Mouse (Mus musculus) heart, adult 2 months (tissue): Measurements from ENCODE around the gene BC004004. TPM values are rescaled to one million over a fixed set of nuclear protein-coding genes. Genes with fewer than 3 reads are reported as not detected.

ENCODE experiments used
- DNase-seq, 2 experiments: peaks; one replicate each; pipeline ENCODE4 v3.0.0; 2021
- H3K27ac ChIP-seq: fragments of 200-600 bp; 2 replicates; pipeline ENCODE4 v1.8.1; 2022
- H3K27me3 ChIP-seq: fragments of 200-500 bp; 2 replicates; pipeline ENCODE4 v1.6.1; 2012; ENCODE audit warnings: mild to moderate bottlenecking, low read length, inconsistent platforms, mixed read lengths; ENCODE audit not compliant: control insufficient read depth, insufficient read depth
- H3K36me3 ChIP-seq: fragments of 200-500 bp; 2 replicates; pipeline ENCODE4 v1.6.1; 2012; ENCODE audit warnings: low read length, inconsistent platforms; ENCODE audit not compliant: control insufficient read depth, insufficient read depth
- H3K4me1 ChIP-seq: fragments of 200-500 bp; 2 replicates; pipeline ENCODE4 v1.6.1; 2011; ENCODE audit warnings: low read length; ENCODE audit not compliant: control insufficient read depth, insufficient read depth
- H3K4me3 ChIP-seq: fragments of 200-600 bp; 2 replicates; pipeline ENCODE4 v1.8.1; 2022
- H3K79me2 ChIP-seq: fragments of 200-500 bp; replicated peaks from 2 replicates; pipeline ENCODE4 v1.6.1; 2012; ENCODE audit warnings: mild to moderate bottlenecking, inconsistent platforms, low read length, moderate library complexity, mixed read lengths; ENCODE audit not compliant: control insufficient read depth, insufficient read depth
- H3K9ac ChIP-seq: fragments of 200-500 bp; 2 replicates; pipeline ENCODE4 v1.6.1; 2012; ENCODE audit warnings: low read depth, mild to moderate bottlenecking, control low read depth, inconsistent platforms, low read length, mixed read lengths
- CTCF ChIP-seq: fragments of 200-600 bp; IDR thresholded peaks from 2 replicates; pipeline ENCODE4 v1.8.1; 2022; ENCODE audit warnings: antibody characterized with exemption, mild to moderate bottlenecking, moderate library complexity
- EP300 ChIP-seq: fragments of 200-500 bp; IDR thresholded peaks from 2 replicates; pipeline ENCODE4 v1.6.1; 2011; ENCODE audit warnings: low read depth, low read length, control low read depth; ENCODE audit not compliant: insufficient read depth
- POLR2A ChIP-seq: fragments of 200-500 bp; IDR thresholded peaks from 2 replicates; pipeline ENCODE4 v1.6.1; 2011; ENCODE audit warnings: mild to moderate bottlenecking, low read depth, low read length, control low read depth; ENCODE audit not compliant: insufficient read depth
- WGBS: fragments of 180-500 bp; shearing (Covaris S2); methylation state at CpG from one replicate; pipeline ENCODE4 v1.1.7; 2018; 5-methylcytosine and 5-hydroxymethylcytosine counted together
- intact Hi-C: fragments of 180-260 bp; cut with DNase I; formaldehyde crosslinking; loops from one replicate; pipeline ENCODE4 v1.15.1; 2025
- polyA plus RNA-seq: library from polyadenylated mRNA; depleted of rRNA; stranded (reverse); fragments of >200 nt; gene quantifications from 2 replicates; pipeline ENCODE4 v1.2.3, GENCODE M21; 2012
- total RNA-seq, 2 experiments: library from RNA; stranded (reverse); gene quantifications; 2 replicates each; pipeline ENCODE4 v1.2.3; 2021

The BC004004 gene
- total and polyA plus RNA-seq, 3 experiments: 184 to 318 (median 264) TPM

GRCm38 (mm10) chr17:29237772-29238420 lies 30.7 kb upstream of the BC004004 start, which contains the start of gene Cpne5:
Gene Cpne5, minus strand, starts transcription at chr17:29238167.
- Histone ChIP-seq H3K36me3 (no peaks in the 10 kb centered on the region), H3K9ac (peak within 1 kb of the TSS; percentile 43), H3K79me2 (no peaks in the 10 kb centered on the region), H3K27ac (no peak within 1 kb of the TSS), H3K27me3 (peaks cover 3% of the 10 kb centered on the region; the same call in 1 of the 2 replicates), H3K4me1 (no peaks in the 10 kb centered on the region), H3K4me3 (peak within 1 kb of the TSS; percentile 43)
- WGBS: 2% methylated on average over 58 of the region's 73 CpGs
- DNase-seq: no peak
- intact Hi-C loops: loop anchor here (2.0 kb wide), 1 partner anchor 53 kb away; no protein-coding TSS in a partner anchor
- TF ChIP-seq POLR2A: no peak
- TF ChIP-seq CTCF: no peak
- no peak for TF ChIP-seq EP300

DNA sequence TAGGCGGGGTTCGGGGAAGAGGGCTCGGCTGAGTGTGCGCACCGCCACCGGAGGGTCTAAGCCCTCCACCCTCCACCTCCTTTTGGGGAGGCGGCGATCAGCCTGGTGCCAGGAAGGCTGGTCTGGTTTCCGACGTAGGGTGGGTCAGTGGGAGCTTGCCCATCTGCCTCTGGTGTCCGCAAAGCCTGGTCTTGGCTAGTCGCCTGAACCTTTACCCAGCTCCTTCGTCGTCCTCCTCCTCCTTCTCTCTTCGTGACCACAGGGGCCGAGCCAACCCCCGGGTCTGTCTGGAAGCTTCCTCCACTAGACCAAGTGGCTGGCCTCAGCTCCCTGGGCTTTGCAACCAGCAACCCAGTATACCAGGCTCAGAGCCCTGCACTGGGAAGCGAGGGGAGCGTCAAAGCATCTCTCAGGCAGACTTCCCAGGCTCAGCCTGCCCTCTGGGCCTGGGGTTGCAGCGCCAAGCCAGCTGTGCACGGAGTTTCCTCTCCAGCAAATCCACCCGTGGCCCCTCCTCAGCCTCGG lies 30.1 kb upstream of the BC004004 start:
- H3K27me3 ChIP-seq: peaks cover 3% of the 10 kb centered on the region; the same call in 1 of the 2 replicates
- H3K36me3 ChIP-seq: no peaks in the 10 kb centered on the region
- peak overlapping the region; percentile 43 for H3K4me3 ChIP-seq
- WGBS: 10% methylated on average over 23 of the region's 23 CpGs
- peak overlapping the region; percentile 30 for H3K9ac ChIP-seq
- no peak for DNase-seq
- no peaks in the 10 kb centered on the region for H3K79me2 ChIP-seq
- no peak overlapping the region for H3K27ac ChIP-seq
- no peaks in the 10 kb centered on the region for H3K4me1 ChIP-seq
- intact Hi-C loops: loop anchor here (2.0 kb wide), 1 partner anchor 54 kb away; no protein-coding TSS in a partner anchor
- no peak for TF ChIP-seq POLR2A
- TF ChIP-seq CTCF: no peak
- no peak for TF ChIP-seq EP300

- intact Hi-C loops: no loop called here
- H3K27ac ChIP-seq: no peak overlapping the region
- DNase-seq: no peak
- no peaks in the 10 kb centered on the region for H3K36me3 ChIP-seq
- H3K9ac ChIP-seq: no peak overlapping the region
- no peak for TF ChIP-seq CTCF
- no peak for TF ChIP-seq EP300
- no peak for TF ChIP-seq POLR2A
- 54% methylated on average over 12 of the region's 12 CpGs for WGBS
- H3K4me1 ChIP-seq: peaks cover 8% of the 10 kb centered on the region
- no peak overlapping the region for H3K4me3 ChIP-seq
- H3K79me2 ChIP-seq: no peaks in the 10 kb centered on the region
- no peaks in the 10 kb centered on the region for H3K27me3 ChIP-seq
These were observed 23.7 kb upstream of the BC004004 start for GRCm38 (mm10) chr17:29244912-29245311.

GRCm38 (mm10) chr17:29245725-29246124 lies 22.9 kb upstream of the BC004004 start:
- no peak for DNase-seq
- no peaks in the 10 kb centered on the region for H3K27me3 ChIP-seq
- H3K4me1 ChIP-seq: peaks cover 13% of the 10 kb centered on the region
- H3K79me2 ChIP-seq: no peaks in the 10 kb centered on the region
- no peak overlapping the region for H3K27ac ChIP-seq
- no peak overlapping the region for H3K9ac ChIP-seq
- H3K36me3 ChIP-seq: no peaks in the 10 kb centered on the region
- intact Hi-C loops: loop anchor here (1.0 to 2.0 kb wide), 2 partner anchors 68 to 197 kb away; no protein-coding TSS in a partner anchor
- WGBS: 59% methylated on average over 7 of the region's 7 CpGs
- H3K4me3 ChIP-seq: no peak overlapping the region
- TF ChIP-seq POLR2A (no peak), EP300 (no peak), CTCF (no peak)

DNA sequence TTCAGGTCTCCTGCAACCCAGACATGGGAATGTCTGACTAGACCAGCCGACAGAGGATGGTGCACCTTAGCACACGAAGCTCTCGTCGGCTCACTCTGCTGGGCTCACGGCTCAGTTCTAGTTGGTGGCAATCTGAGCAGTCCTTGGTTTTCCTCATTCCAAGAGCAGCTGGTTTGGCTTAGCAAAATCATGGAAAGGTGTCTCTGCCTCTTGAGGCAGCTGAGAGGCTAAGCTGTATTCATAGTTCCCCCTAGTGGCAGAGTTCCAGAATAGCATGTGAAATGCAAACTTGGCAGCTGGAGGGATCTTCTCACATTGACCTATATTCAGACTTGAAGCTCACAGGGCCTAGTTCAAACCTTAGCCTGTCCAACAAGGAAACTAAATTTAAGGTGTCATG lies 22.0 kb upstream of the BC004004 start:
- TF ChIP-seq POLR2A: no peak
- TF ChIP-seq EP300: 0 out of 2 replicates have a peak, but pooled peaks have one; percentile 21
- peak; percentile 87 for TF ChIP-seq CTCF
- WGBS: 32% methylated on average over 5 of the region's 5 CpGs
- peaks cover 13% of the 10 kb centered on the region for H3K4me1 ChIP-seq
- H3K27ac ChIP-seq: peak overlapping the region; percentile 78
- no peak for DNase-seq
- no peak overlapping the region for H3K9ac ChIP-seq
- intact Hi-C loops: loop anchor here (1.0 to 2.0 kb wide), 2 partner anchors 69 to 198 kb away; no protein-coding TSS in a partner anchor
- H3K36me3 ChIP-seq: no peaks in the 10 kb centered on the region
- no peaks in the 10 kb centered on the region for H3K79me2 ChIP-seq
- no peak overlapping the region for H3K4me3 ChIP-seq
- no peaks in the 10 kb centered on the region for H3K27me3 ChIP-seq

- Histone ChIP-seq H3K9ac (no peak overlapping the region), H3K79me2 (no peaks in the 10 kb centered on the region), H3K4me1 (peaks cover 14% of the 10 kb centered on the region), H3K36me3 (no peaks in the 10 kb centered on the region), H3K27ac (peak overlapping the region; percentile 78), H3K4me3 (peak overlapping the region; percentile 10; the same call in 1 of the 2 replicates), H3K27me3 (no peaks in the 10 kb centered on the region)
- TF ChIP-seq CTCF (no peak), POLR2A (peak; percentile 39; the same call in 1 of the 2 replicates)
- peak; percentile 63 to 75 for DNase-seq
- WGBS: 56% methylated on average over 13 of the region's 13 CpGs
- intact Hi-C loops: loop anchor here (2.0 kb wide), 1 partner anchor 199 kb away; no protein-coding TSS in a partner anchor
These were observed 20.7 kb upstream of the BC004004 start for GRCm38 (mm10) chr17:29247881-29248280.
